Mouse (Mus musculus): ENCODE data around the gene Vac14. TPM values are rescaled to one million over a fixed set of nuclear protein-coding genes. Genes with fewer than 3 reads are reported as not detected.

Vac14 gene
- total RNA-seq, 2 experiments from 2014 or later = 22.8 to 23.4 TPM

GRCm38 (mm10) chr8:110702636-110703459 is 84.5 kb downstream of the Vac14 start:
- DNase-seq (ENCODE audit: low spot score in 2 of 2) = no peak
- no peak for TF ChIP-seq CTCF (conservative IDR thresholded peaks at IDR 0.05)
- peak overlapping the region; percentile 75 for H3K27ac ChIP-seq
- no peak overlapping the region for H3K4me3 ChIP-seq

- no peak for DNase-seq (ENCODE audit: low spot score in 2 of 2)
- peak overlapping the region; percentile 75 for H3K27ac ChIP-seq
- TF ChIP-seq CTCF (conservative IDR thresholded peaks at IDR 0.05) = no peak
- no peak overlapping the region for H3K4me3 ChIP-seq
These were observed 85.2 kb downstream of the Vac14 start for GRCm38 (mm10) chr8:110703460-110704061.

GRCm38 (mm10) chr8:110704103-110704502 is 85.7 kb downstream of the Vac14 start:
- H3K27ac ChIP-seq = peak overlapping the region; percentile 75
- no peak overlapping the region for H3K4me3 ChIP-seq
- no peak for TF ChIP-seq CTCF (conservative IDR thresholded peaks at IDR 0.05)
- DNase-seq (ENCODE audit: low spot score in 2 of 2) = no peak

- peak in 1 of 2 experiments; percentile 67 for DNase-seq (ENCODE audit: low spot score in 2 of 2)
- H3K4me3 ChIP-seq = no peak overlapping the region
- TF ChIP-seq CTCF (conservative IDR thresholded peaks at IDR 0.05) = no peak
- H3K27ac ChIP-seq = peak overlapping the region; percentile 60
These were observed 87.3 kb downstream of the Vac14 start for GRCm38 (mm10) chr8:110705391-110706287.

GRCm38 (mm10) chr8:110706288-110706870 is 88.0 kb downstream of the Vac14 start:
- H3K4me3 ChIP-seq = no peak overlapping the region
- no peak overlapping the region for H3K27ac ChIP-seq
- TF ChIP-seq CTCF (conservative IDR thresholded peaks at IDR 0.05) = no peak
- no peak for DNase-seq (ENCODE audit: low spot score in 2 of 2)

GRCm38 (mm10) chr8:110708429-110708828 is 90.0 kb downstream of the Vac14 start:
- TF ChIP-seq CTCF (conservative IDR thresholded peaks at IDR 0.05) = no peak
- Histone ChIP-seq H3K4me3 (no peak overlapping the region), H3K27ac (no peak overlapping the region)
- no peak for DNase-seq (ENCODE audit: low spot score in 2 of 2)

- Histone ChIP-seq H3K4me3 (no peak overlapping the region), H3K27ac (peak overlapping the region; percentile 87; the same call in 1 of the 2 replicates)
- TF ChIP-seq CTCF (conservative IDR thresholded peaks at IDR 0.05) = no peak
- DNase-seq (ENCODE audit: low spot score in 2 of 2) = no peak
These were observed 92.2 kb downstream of the Vac14 start for GRCm38 (mm10) chr8:110710593-110710992.

GRCm38 (mm10) chr8:110711271-110711934 is 93.0 kb downstream of the Vac14 start:
- peak; percentile 20; the same call in 1 of the 2 replicates for TF ChIP-seq CTCF (conservative IDR thresholded peaks at IDR 0.05)
- Histone ChIP-seq H3K27ac (peak overlapping the region; percentile 87), H3K4me3 (no peak overlapping the region)
- no peak for DNase-seq (ENCODE audit: low spot score in 2 of 2)

GRCm38 (mm10) chr8:110713073-110713472 is 94.7 kb downstream of the Vac14 start:
- no peak overlapping the region for H3K4me3 ChIP-seq
- TF ChIP-seq CTCF (conservative IDR thresholded peaks at IDR 0.05) = no peak
- peak overlapping the region; percentile 87 for H3K27ac ChIP-seq
- DNase-seq (ENCODE audit: low spot score in 2 of 2) = no peak

GRCm38 (mm10) chr8:110714827-110715519 is 96.6 kb downstream of the Vac14 start:
- Histone ChIP-seq H3K4me3 (no peak overlapping the region), H3K27ac (peak overlapping the region; percentile 87)
- no peak for TF ChIP-seq CTCF (conservative IDR thresholded peaks at IDR 0.05)
- DNase-seq (ENCODE audit: low spot score in 2 of 2) = no peak

GRCm38 (mm10) chr8:110716075-110716474 is 97.7 kb downstream of the Vac14 start:
- no peak for TF ChIP-seq CTCF (conservative IDR thresholded peaks at IDR 0.05)
- DNase-seq (ENCODE audit: low spot score in 2 of 2) = peak; percentile 71 to 90
- peak overlapping the region; percentile 87 for H3K27ac ChIP-seq

More at GRCm38 (mm10) chr8:110716075-110716474, 97.7 kb downstream of the Vac14 start:
- no peak overlapping the region for H3K4me3 ChIP-seq
